Mouse (Mus musculus) bone marrow macrophage, adult 2 months (primary cell): ENCODE measurements around the gene Irx6.

ENCODE experiments used
- CTCF ChIP-seq: IDR thresholded peaks from 2 replicates; pipeline ENCODE4 v1.5.1; 2012; ENCODE audit warnings: low read depth, mild to moderate bottlenecking, low read length, moderate library complexity
- POLR2A ChIP-seq: IDR thresholded peaks from 2 replicates; pipeline ENCODE4 v1.6.1; 2012; ENCODE audit warnings: mild to moderate bottlenecking, low read depth, low read length, borderline replicate concordance

GRCm38 (mm10) chr8:92703375-92703774 is 29.3 kb downstream of the Irx6 start:
- TF ChIP-seq POLR2A (no peak), CTCF (no peak)
